ENCODE assay signal across 8 mouse cellular contexts in genomic region chr7:19489525-19489924, GRCm38 (mm10). TPM values are rescaled to one million over a fixed set of nuclear protein-coding genes. Genes with fewer than 3 reads are reported as not detected.
DNase-seq lines count a peak whose midpoint lies in the region; ATAC-seq and TF ChIP-seq lines count a peak whose summit lies in the region.

No protein-coding gene starts in this region.

- no peak overlapping the region for H3K9ac ChIP-seq in heart, embryonic 15.5 days
- peak overlapping the region; percentile 45; the same call in 1 of the 2 replicates for H3K9ac ChIP-seq in forebrain, embryonic 13.5 days
- no peak overlapping the region for H3K9ac ChIP-seq in limb, embryonic 15.5 days

- no peak overlapping the region for H3K27ac ChIP-seq in heart, embryonic 15.5 days
- H3K27ac ChIP-seq in forebrain, embryonic 13.5 days: no peak overlapping the region
- no peak overlapping the region for H3K27ac ChIP-seq in limb, embryonic 15.5 days

- H3K9me3 ChIP-seq in heart, embryonic 15.5 days (replicated peaks): no peaks in the 10 kb centered on the region
- peaks cover 7% of the 10 kb centered on the region; the same call in 1 of the 2 replicates for H3K9me3 ChIP-seq in E14TG2a.4 (ENCODE audit: low read length)
- no peaks in the 10 kb centered on the region for H3K9me3 ChIP-seq in forebrain, embryonic 13.5 days (replicated peaks)
- no peaks in the 10 kb centered on the region for H3K9me3 ChIP-seq in limb, embryonic 15.5 days

- peaks cover 18% of the 10 kb centered on the region for H3K4me1 ChIP-seq in heart, embryonic 15.5 days (replicated peaks)
- H3K4me1 ChIP-seq in E14TG2a.4 (replicated peaks; ENCODE audit: low read depth, low read length): peaks cover 31% of the 10 kb centered on the region
- H3K4me1 ChIP-seq in forebrain, embryonic 13.5 days: peaks cover 13% of the 10 kb centered on the region
- H3K4me1 ChIP-seq in limb, embryonic 15.5 days: peaks cover 12% of the 10 kb centered on the region

- no peaks in the 10 kb centered on the region for H3K36me3 ChIP-seq in heart, embryonic 15.5 days
- H3K36me3 ChIP-seq in E14TG2a.4 (ENCODE audit: insufficient read depth, low read length): no peaks in the 10 kb centered on the region
- H3K36me3 ChIP-seq in forebrain, embryonic 13.5 days (ENCODE audit: poor library complexity, severe bottlenecking): no peaks in the 10 kb centered on the region
- H3K36me3 ChIP-seq in limb, embryonic 15.5 days: no peaks in the 10 kb centered on the region

- WGBS in heart, embryonic 15.5 days: 22% methylated on average over 31 of the region's 31 CpGs
- WGBS in forebrain, embryonic 13.5 days: 2% methylated on average over 31 of the region's 31 CpGs
- 12% methylated on average over 31 of the region's 31 CpGs for WGBS in limb, embryonic 15.5 days

- peak overlapping the region; percentile 36 for H3K4me2 ChIP-seq in heart, embryonic 15.5 days
- H3K4me2 ChIP-seq in forebrain, embryonic 13.5 days: peak overlapping the region; percentile 44
- H3K4me2 ChIP-seq in limb, embryonic 15.5 days: peak overlapping the region; percentile 22; the same call in 1 of the 2 replicates

- no peak; the same call in 1 of the 2 replicates for ATAC-seq in heart, embryonic 15.5 days (replicated peaks; ENCODE audit: insufficient number of reproducible peaks, insufficient read depth, low FRiP score, low read depth)
- ATAC-seq in forebrain, embryonic 13.5 days: peak; percentile 24; the same call in 1 of the 2 replicates
- ATAC-seq in limb, embryonic 15.5 days (ENCODE audit: insufficient number of reproducible peaks, low FRiP score, low TSS enrichment, low read depth): no peak

- H3K4me3 ChIP-seq in heart, embryonic 15.5 days: peak overlapping the region; percentile 26
- H3K4me3 ChIP-seq in E14TG2a.4 (replicated peaks; ENCODE audit: low read length): peak overlapping the region; percentile 75
- H3K4me3 ChIP-seq in forebrain, embryonic 13.5 days: peak overlapping the region; percentile 27
- H3K4me3 ChIP-seq in limb, embryonic 15.5 days: peak overlapping the region; percentile 22

- no peak for DNase-seq in heart, adult 18-20 months
- DNase-seq in gastrocnemius, adult 18-20 months (ENCODE audit: low spot score): no peak
- no peak for DNase-seq in left cerebral cortex, adult 8-10 months (ENCODE audit: low spot score in 2 of 2)
- DNase-seq in adrenal gland, postnatal 4 days (ENCODE audit: low spot score in 2 of 2): no peak

- TF ChIP-seq CTCF in E14TG2a.4 (conservative IDR thresholded peaks at IDR 0.05; ENCODE audit: low read length): no peak

- H3K27me3 ChIP-seq in heart, embryonic 15.5 days: peaks cover 50% of the 10 kb centered on the region
- peaks cover 74% of the 10 kb centered on the region for H3K27me3 ChIP-seq in E14TG2a.4 (ENCODE audit: insufficient read depth, low read length)
- H3K27me3 ChIP-seq in forebrain, embryonic 13.5 days: peaks cover 73% of the 10 kb centered on the region
- peaks cover 58% of the 10 kb centered on the region for H3K27me3 ChIP-seq in limb, embryonic 15.5 days

RNA-seq across cellular contexts. Expression of gene Bloc1s3, which starts 18.6 kb away (rescaled TPM):
- polyA plus RNA-seq in heart, embryonic 15.5 days (2015; fragmentation: Nextera tagmentation; extraction: Ambion mirVana): 1.5 and 1.7 TPM in 2 replicates
- total RNA-seq in heart, adult 18-20 months (2021): 1 to 10 TPM; 2.7 to 2.8 TPM
- polyA plus RNA-seq in forebrain, embryonic 13.5 days (2015; fragmentation: Nextera tagmentation; extraction: Ambion mirVana): 3.3 and 3.4 TPM in 2 replicates
- 1.8 and 2.0 TPM in 2 replicates for polyA plus RNA-seq in limb, embryonic 15.5 days (2015; fragmentation: Nextera tagmentation; extraction: Ambion mirVana)
- total RNA-seq in gastrocnemius, adult 18-20 months (2021): 1 to 10 TPM; 1.9 to 2.2 TPM
- total RNA-seq in left cerebral cortex, adult 8-10 months (2022): 1 to 10 TPM; 6.5 to 7.7 (median 7.1) TPM
- total RNA-seq in adrenal gland, postnatal 4 days (2021): 1 to 10 TPM; 7.7 to 8.1 TPM

RNA-seq across cellular contexts. Expression of gene Trappc6a, which starts 18.7 kb away (rescaled TPM):
- 73.2 and 81.2 TPM in 2 replicates for polyA plus RNA-seq in heart, embryonic 15.5 days (2015; fragmentation: Nextera tagmentation; extraction: Ambion mirVana)
- total RNA-seq in heart, adult 18-20 months (2021): 10 to 100 TPM; 44.3 to 45.3 TPM
- 39.3 and 40.6 TPM in 2 replicates for polyA plus RNA-seq in forebrain, embryonic 13.5 days (2015; fragmentation: Nextera tagmentation; extraction: Ambion mirVana)
- 94.7 and 97.9 TPM in 2 replicates for polyA plus RNA-seq in limb, embryonic 15.5 days (2015; fragmentation: Nextera tagmentation; extraction: Ambion mirVana)
- total RNA-seq in gastrocnemius, adult 18-20 months (2021): 1 to 10 TPM; 9.0 to 9.4 TPM
- total RNA-seq in left cerebral cortex, adult 8-10 months (2022): 10 to 100 TPM; 19.0 to 25.5 (median 23.5) TPM
- 10 to 100 TPM; 67.0 to 76.7 TPM for total RNA-seq in adrenal gland, postnatal 4 days (2021)

RNA-seq across cellular contexts. Expression of gene Exoc3l2, which starts 26.4 kb away (rescaled TPM):
- polyA plus RNA-seq in heart, embryonic 15.5 days (2015; fragmentation: Nextera tagmentation; extraction: Ambion mirVana): 0.91 and 1.1 TPM in 2 replicates
- 1 to 10 TPM in 1 of 2 experiments, under 1 TPM in 1; 0.77 to 1.1 TPM for total RNA-seq in heart, adult 18-20 months (2021)
- polyA plus RNA-seq in forebrain, embryonic 13.5 days (2015; fragmentation: Nextera tagmentation; extraction: Ambion mirVana): 0.13 and 0.29 TPM in 2 replicates
- polyA plus RNA-seq in limb, embryonic 15.5 days (2015; fragmentation: Nextera tagmentation; extraction: Ambion mirVana): 1.4 and 1.6 TPM in 2 replicates
- 1 to 10 TPM in 1 of 2 experiments, under 1 TPM in 1; 0.57 to 1.5 TPM for total RNA-seq in gastrocnemius, adult 18-20 months (2021)
- 1 to 10 TPM in 1 of 4 experiments, under 1 TPM in 3; 0.59 to 1.1 (median 0.79) TPM for total RNA-seq in left cerebral cortex, adult 8-10 months (2022)
- 10 to 100 TPM; 26.7 to 28.7 TPM for total RNA-seq in adrenal gland, postnatal 4 days (2021)

RNA-seq across cellular contexts. Expression of gene Nkpd1, which starts 28.1 kb away (rescaled TPM):
- polyA plus RNA-seq in heart, embryonic 15.5 days (2015; fragmentation: Nextera tagmentation; extraction: Ambion mirVana): not detected in 2 replicates
- under 1 TPM in 1 of 2 experiments, not detected in 1; 0.18 TPM for total RNA-seq in heart, adult 18-20 months (2021)
- polyA plus RNA-seq in forebrain, embryonic 13.5 days (2015; fragmentation: Nextera tagmentation; extraction: Ambion mirVana): 0.15 and 0.21 TPM in 2 replicates
- polyA plus RNA-seq in limb, embryonic 15.5 days (2015; fragmentation: Nextera tagmentation; extraction: Ambion mirVana): 1.7 and 2.5 TPM in 2 replicates
- total RNA-seq in gastrocnemius, adult 18-20 months (2021): not detected
- total RNA-seq in left cerebral cortex, adult 8-10 months (2022): 1 to 10 TPM in 2 of 4 experiments, under 1 TPM in 2; 0.83 to 1.7 (median 1.1) TPM
- under 1 TPM; 0.17 to 0.28 TPM for total RNA-seq in adrenal gland, postnatal 4 days (2021)

RNA-seq across cellular contexts. Expression of gene Mark4, which starts 30.9 kb away (rescaled TPM):
- polyA plus RNA-seq in heart, embryonic 15.5 days (2015; fragmentation: Nextera tagmentation; extraction: Ambion mirVana): 7.6 and 8.5 TPM in 2 replicates
- total RNA-seq in heart, adult 18-20 months (2021): 10 to 100 TPM; 21.3 to 22.1 TPM
- 11.7 and 12.2 TPM in 2 replicates for polyA plus RNA-seq in forebrain, embryonic 13.5 days (2015; fragmentation: Nextera tagmentation; extraction: Ambion mirVana)
- 8.2 and 9.3 TPM in 2 replicates for polyA plus RNA-seq in limb, embryonic 15.5 days (2015; fragmentation: Nextera tagmentation; extraction: Ambion mirVana)
- total RNA-seq in gastrocnemius, adult 18-20 months (2021): 10 to 100 TPM; 18.5 to 20.8 TPM
- 10 to 100 TPM; 70.4 to 80.3 (median 76.2) TPM for total RNA-seq in left cerebral cortex, adult 8-10 months (2022)
- 10 to 100 TPM; 47.7 to 51.6 TPM for total RNA-seq in adrenal gland, postnatal 4 days (2021)

Comparison
In these comparisons a context has a peak if more than half of its experiments do, and no peak if none do; other contexts are left out.
1. H3K4me3 ChIP-seq: peak in every context shown above with its lines; median percentile 75 in E14TG2a.4; 27 in forebrain, embryonic 13.5 days; 26 in heart, embryonic 15.5 days; 22 in limb, embryonic 15.5 days.
2. RNA of gene Exoc3l2, which starts 26.4 kb away (total RNA-seq): 26.7 to 28.7 TPM in adrenal gland, postnatal 4 days; 0.57 to 1.5 TPM in gastrocnemius, adult 18-20 months, 0.77 to 1.1 TPM in heart, adult 18-20 months and 0.59 to 1.1 TPM in left cerebral cortex, adult 8-10 months; every median in the first group is over 10 times any median in the second.
3. Peak in every context shown above with its lines, with median percentiles within 50 percentile points of each other: H3K4me2 ChIP-seq.